Mouse (Mus musculus): ENCODE data around the gene Rps6kb2.

DNA sequence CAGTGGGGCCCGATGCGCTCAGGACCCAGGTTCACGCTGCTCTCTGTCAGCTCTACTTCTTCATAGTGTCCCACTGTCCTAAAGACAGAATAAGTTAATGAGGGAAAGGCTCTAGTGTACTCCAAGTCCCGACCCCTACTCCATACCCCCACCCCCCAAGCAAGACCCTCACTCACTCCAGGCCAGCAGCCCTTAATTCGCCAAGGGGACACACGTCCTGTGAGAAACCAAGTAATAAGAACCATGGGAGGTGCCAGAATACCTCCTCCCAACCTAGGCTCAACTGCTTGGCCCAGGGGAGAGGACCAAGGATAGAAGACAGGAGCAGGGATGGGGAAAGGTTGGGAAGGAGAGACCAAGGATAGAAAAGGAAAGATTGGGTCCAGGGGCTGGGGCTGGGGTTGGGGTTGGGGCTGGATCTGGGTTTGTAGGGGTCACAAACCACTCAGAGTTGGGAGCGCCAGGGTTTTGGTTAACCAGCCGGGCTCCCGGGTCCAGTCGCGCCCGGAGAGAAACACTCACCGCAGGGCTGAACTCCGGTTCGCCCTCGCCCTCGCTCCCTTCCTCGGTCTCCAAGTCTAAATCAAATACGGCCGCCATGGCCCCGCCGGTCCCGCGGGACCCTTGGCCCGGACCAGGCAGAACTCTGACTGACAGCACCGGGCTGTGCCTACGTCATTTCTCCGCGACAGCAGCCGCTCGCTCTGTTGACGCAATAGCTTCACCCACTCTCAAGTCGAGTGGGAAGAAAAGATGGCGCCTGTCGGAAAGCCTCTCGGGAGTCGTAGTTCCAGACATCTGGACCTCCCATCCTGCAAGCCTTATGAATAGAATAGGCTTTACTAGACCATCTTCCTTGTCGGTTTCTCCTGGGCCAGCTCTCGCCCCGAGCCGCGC lies at the start of gene Rps6kb2:
- TF ChIP-seq CTCF (IDR thresholded peaks at IDR 0.05; ENCODE audit: low read depth) (no peak), EP300 (IDR thresholded peaks at IDR 0.05; ENCODE audit: low read depth) (peak; percentile 75)

Measured in liver, postnatal 0 days (tissue).